Comparison of ENCODE assay signal across 22 mouse cellular contexts in the genomic region with DNA sequence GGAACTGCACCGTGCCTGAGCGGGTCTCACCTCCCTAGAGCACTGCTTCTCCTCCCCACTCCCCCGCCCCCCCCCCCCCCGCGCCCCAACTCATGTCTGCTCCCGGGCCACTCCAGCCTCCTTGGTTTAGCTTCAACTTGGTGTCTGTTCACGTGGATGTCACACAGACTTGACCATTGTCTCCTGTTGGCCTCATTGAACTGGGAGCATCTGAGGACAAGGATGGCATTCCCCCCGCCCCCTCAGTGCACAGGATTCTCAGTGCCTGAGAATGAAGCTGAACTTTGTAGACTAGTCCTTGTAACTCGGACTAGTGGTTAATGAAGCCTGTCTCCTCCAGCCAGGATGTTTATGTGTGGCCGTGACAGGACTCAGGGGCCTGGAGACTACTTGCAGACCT. TPM values are rescaled to one million over a fixed set of nuclear protein-coding genes. Genes with fewer than 3 reads are reported as not detected.
DNase-seq lines count a peak whose midpoint lies in the region; ATAC-seq and TF ChIP-seq lines count a peak whose summit lies in the region.
"Had no signal": no experiment of that assay in that cellular context is flagged by ENCODE, and none has a peak within 500 bp of the region (broad histone marks: within the 10 kb centered on the region; RNA-seq: fewer than 3 reads in every experiment).

No protein-coding gene starts in this region.

- WGBS in heart, embryonic 10.5 days = 78% methylated on average over 7 of the region's 10 CpGs
- WGBS in heart, postnatal 0 days = 73% methylated on average over 10 of the region's 10 CpGs
- 79% methylated on average over 8 of the region's 10 CpGs for WGBS in forebrain, embryonic 16.5 days

- no peak for ATAC-seq in heart, postnatal 0 days (ENCODE audit: insufficient read depth, low read depth)
- ATAC-seq in forebrain, embryonic 16.5 days = no peak
- ATAC-seq: activated CD4-positive, CD25-positive, alpha-beta regulatory T cell, adult 4 months; CD4-positive, CD25-positive, alpha-beta regulatory T cell, adult 4 months; forebrain, embryonic 14.5 days had no signal

- H3K27ac ChIP-seq in heart, embryonic 10.5 days = peak overlapping the region; percentile 94
- H3K27ac ChIP-seq in heart, postnatal 0 days (ENCODE audit: low read depth) = peak overlapping the region; percentile 98; the same call in 1 of the 2 replicates
- no peak overlapping the region for H3K27ac ChIP-seq in forebrain, embryonic 16.5 days (ENCODE audit: low read length)
- H3K27ac ChIP-seq: embryonic facial prominence, embryonic 13.5 days; hindbrain, embryonic 10.5 days; limb, embryonic 13.5 days; liver, embryonic 13.5 days; macrophage had no signal

- no peak overlapping the region for H3K9ac ChIP-seq in heart, postnatal 0 days (replicated peaks; ENCODE audit: low read depth, low read length)
- H3K9ac ChIP-seq in forebrain, embryonic 16.5 days (replicated peaks; ENCODE audit: low read depth, low read length) = no peak overlapping the region
- H3K9ac ChIP-seq: embryonic facial prominence, embryonic 13.5 days; limb, embryonic 13.5 days; liver, embryonic 13.5 days; lung, embryonic 14.5 days had no signal

- H3K4me1 ChIP-seq in heart, embryonic 10.5 days = peaks cover 54% of the 10 kb centered on the region
- peaks cover 47% of the 10 kb centered on the region for H3K4me1 ChIP-seq in heart, postnatal 0 days (ENCODE audit: control insufficient read depth, insufficient read depth)
- peaks cover 11% of the 10 kb centered on the region for H3K4me1 ChIP-seq in forebrain, embryonic 16.5 days (replicated peaks; ENCODE audit: control insufficient read depth, insufficient read depth, low read length)

- no peak for TF ChIP-seq EP300 in heart, postnatal 0 days (IDR thresholded peaks at IDR 0.05; ENCODE audit: low read depth)

- H3K36me3 ChIP-seq in heart, embryonic 10.5 days = peaks cover 7% of the 10 kb centered on the region; the same call in 1 of the 2 replicates
- 0 out of 2 replicates have a peak, but pooled peaks cover 4% of the 10 kb centered on the region for H3K36me3 ChIP-seq in heart, postnatal 0 days (replicated peaks; ENCODE audit: control insufficient read depth, insufficient read depth, low read length)
- no peaks in the 10 kb centered on the region for H3K36me3 ChIP-seq in forebrain, embryonic 16.5 days (ENCODE audit: control insufficient read depth, insufficient read depth)
- H3K36me3 ChIP-seq: liver, embryonic 13.5 days had no signal

- H3K4me3 ChIP-seq in heart, embryonic 10.5 days = no peak overlapping the region
- no peak overlapping the region for H3K4me3 ChIP-seq in heart, postnatal 0 days (ENCODE audit: low read depth, low read length)
- no peak overlapping the region for H3K4me3 ChIP-seq in forebrain, embryonic 16.5 days (replicated peaks; ENCODE audit: low read length)
- H3K4me3 ChIP-seq: embryonic facial prominence, embryonic 13.5 days; hindbrain, embryonic 10.5 days; limb, embryonic 13.5 days; liver, embryonic 13.5 days; midbrain, embryonic 10.5 days had no signal

- TF ChIP-seq CTCF in heart, postnatal 0 days (IDR thresholded peaks at IDR 0.05; ENCODE audit: low read depth) = no peak

- DNase-seq in heart, embryonic 10.5 days (ENCODE audit: low spot score) = no peak
- DNase-seq in heart, adult 18-20 months = no peak
- DNase-seq in heart, postnatal 0 days (ENCODE audit: low spot score) = no peak
- no peak for DNase-seq in heart, adult 8-10 months (ENCODE audit: low spot score)
- peak; percentile 47 for DNase-seq in retina, postnatal 1 day
- no peak for DNase-seq in retina, embryonic 14.5 days (ENCODE audit: low spot score)
- DNase-seq: adrenal gland, postnatal 14 days; cerebellum, adult 11 months; gastrocnemius, postnatal 36 days; liver, embryonic 13.5 days; lung, embryonic 14.5 days; thymus, postnatal 14 days had no signal

- no peaks in the 10 kb centered on the region for H3K27me3 ChIP-seq in heart, embryonic 10.5 days (ENCODE audit: insufficient read depth, poor library complexity, severe bottlenecking)
- no peaks in the 10 kb centered on the region for H3K27me3 ChIP-seq in heart, postnatal 0 days (ENCODE audit: control insufficient read depth, insufficient read depth, low read length)
- H3K27me3 ChIP-seq in forebrain, embryonic 16.5 days (replicated peaks; ENCODE audit: control insufficient read depth, insufficient read depth, low read length) = no peaks in the 10 kb centered on the region
- H3K27me3 ChIP-seq: embryonic facial prominence, embryonic 13.5 days; limb, embryonic 13.5 days; liver, embryonic 13.5 days had no signal

- H3K4me2 ChIP-seq in heart, postnatal 0 days (ENCODE audit: low read depth, low read length) = no peak overlapping the region
- H3K4me2 ChIP-seq in forebrain, embryonic 16.5 days (ENCODE audit: low read length) = no peak overlapping the region
- H3K4me2 ChIP-seq: embryonic facial prominence, embryonic 13.5 days; limb, embryonic 13.5 days; liver, embryonic 13.5 days; lung, embryonic 14.5 days had no signal

- H3K9me3 ChIP-seq in heart, embryonic 10.5 days = no peaks in the 10 kb centered on the region
- H3K9me3 ChIP-seq in heart, postnatal 0 days (replicated peaks; ENCODE audit: control insufficient read depth, low read length) = no peaks in the 10 kb centered on the region
- no peaks in the 10 kb centered on the region for H3K9me3 ChIP-seq in forebrain, embryonic 16.5 days (ENCODE audit: control insufficient read depth, low read length)
- H3K9me3 ChIP-seq: embryonic facial prominence, embryonic 13.5 days; hindbrain, embryonic 10.5 days; limb, embryonic 13.5 days; liver, embryonic 13.5 days; midbrain, embryonic 10.5 days had no signal

RNA-seq across cellular contexts. Expression of gene Ift43, which starts 23.2 kb away (rescaled TPM):
- 104 and 114 TPM in 2 replicates for polyA plus RNA-seq in heart, embryonic 10.5 days (2016; fragmentation: Nextera tagmentation; extraction: Ambion mirVana)
- 10 to 100 TPM; 21.5 to 23.9 TPM for total RNA-seq in heart, adult 18-20 months (2021)
- total RNA-seq in heart, postnatal 0 days (2014; rRNA removed; ENCODE audit: low replicate concordance) = 10.8 and 65.6 TPM in 2 replicates
- 101 and 102 TPM in 2 replicates for polyA plus RNA-seq in heart, postnatal 0 days (2015; fragmentation: Nextera tagmentation; extraction: Ambion mirVana)
- 10 to 100 TPM; 24.9 to 32.3 (median 27.7) TPM for total RNA-seq in heart, adult 8-10 months (2022)
- 59.9 and 67.0 TPM in 2 replicates for polyA plus RNA-seq in forebrain, embryonic 16.5 days (2015; fragmentation: Nextera tagmentation; extraction: Ambion mirVana)
- total RNA-seq: monocyte, adult 5-6 weeks had no signal

RNA-seq across cellular contexts. Expression of gene Tgfb3, which starts 26.7 kb away (rescaled TPM):
- polyA plus RNA-seq in heart, embryonic 10.5 days (2016; fragmentation: Nextera tagmentation; extraction: Ambion mirVana) = 13.0 and 15.3 TPM in 2 replicates
- total RNA-seq in heart, adult 18-20 months (2021) = 10 to 100 TPM; 13.1 to 13.5 TPM
- 14.2 and 21.9 TPM in 2 replicates for total RNA-seq in heart, postnatal 0 days (2014; rRNA removed; ENCODE audit: low replicate concordance)
- 12.1 and 12.7 TPM in 2 replicates for polyA plus RNA-seq in heart, postnatal 0 days (2015; fragmentation: Nextera tagmentation; extraction: Ambion mirVana)
- total RNA-seq in heart, adult 8-10 months (2022) = 10 to 100 TPM; 13.5 to 15.5 (median 14.3) TPM
- polyA plus RNA-seq in forebrain, embryonic 16.5 days (2015; fragmentation: Nextera tagmentation; extraction: Ambion mirVana) = 7.2 and 9.1 TPM in 2 replicates
